Mouse (Mus musculus) cerebellum, adult 8-10 months (tissue): ENCODE results near the gene Prpsap2.
"Not testable (repeated sequence)": the region's sequence is repeated elsewhere in the genome, so short reads cannot be mapped to it uniquely, and the experiment has no call there.

Source experiments
- DNase-seq: peaks from one replicate; pipeline ENCODE4 v3.0.0; 2022

Gene Prpsap2

DNA sequence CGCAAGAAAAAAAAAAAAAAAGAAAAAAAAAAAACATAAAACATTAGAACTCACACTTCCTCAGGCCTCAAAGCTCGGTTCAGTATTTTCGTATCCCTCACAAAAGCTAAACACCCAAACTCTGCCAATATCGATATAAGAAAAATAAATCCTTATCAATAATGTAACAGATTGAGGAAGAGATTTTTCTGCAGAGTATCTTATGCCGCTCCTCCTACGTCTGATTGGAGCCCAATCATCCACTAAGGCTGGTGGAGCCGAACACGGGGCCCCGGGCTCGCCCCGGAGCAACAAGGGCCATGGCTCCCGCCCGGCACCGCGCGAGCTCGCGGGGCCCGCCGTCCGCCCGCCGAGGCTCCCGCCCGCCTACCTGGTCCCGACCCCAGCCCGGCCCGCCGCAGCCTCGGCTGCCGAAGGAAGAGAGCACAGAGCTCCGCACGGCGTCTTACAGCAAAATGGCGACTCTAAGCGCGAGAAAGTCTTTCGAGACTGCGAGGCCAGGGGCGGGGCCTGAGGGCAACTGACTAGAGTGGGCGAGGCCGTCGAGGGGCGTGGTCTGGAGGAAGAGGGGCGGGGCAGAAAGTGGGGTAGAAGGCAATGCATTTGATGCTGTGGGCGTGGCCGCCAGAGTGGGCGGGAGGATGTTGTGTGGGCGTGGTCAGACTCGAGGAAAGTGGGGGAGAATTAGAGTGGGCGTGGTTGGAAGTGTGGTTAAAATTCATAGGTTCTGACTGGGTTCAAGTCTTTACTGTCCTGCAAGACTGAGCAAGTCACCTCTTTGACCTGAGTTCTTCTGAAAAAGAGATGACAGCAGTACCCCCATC is at the start of gene Prpsap2:
Gene Prpsap2 (minus strand): TSS at position 505 of the 824 bp plus-strand sequence.
- peak; percentile 100 for DNase-seq

DNA sequence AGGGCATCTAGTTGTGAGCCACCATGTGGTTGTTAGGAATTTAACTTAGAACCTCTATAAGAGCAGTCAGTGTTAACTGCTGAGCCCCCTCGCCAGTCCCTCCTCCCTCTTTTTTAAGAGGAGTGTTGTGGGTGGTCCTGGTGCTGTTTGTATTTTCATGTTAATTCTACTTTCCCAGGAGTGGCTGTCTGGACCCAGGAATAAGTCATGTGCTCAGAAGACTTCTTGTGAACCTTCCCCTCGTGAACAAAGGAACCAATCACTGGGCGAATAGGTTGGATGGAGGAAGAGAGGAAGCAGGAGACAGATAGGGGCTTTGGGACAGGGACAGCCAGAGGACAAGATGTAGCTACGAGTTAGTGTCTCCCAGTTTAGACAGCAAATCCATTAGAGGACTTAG is 47.9 kb upstream of the Prpsap2 start:
- DNase-seq = no peak

DNA sequence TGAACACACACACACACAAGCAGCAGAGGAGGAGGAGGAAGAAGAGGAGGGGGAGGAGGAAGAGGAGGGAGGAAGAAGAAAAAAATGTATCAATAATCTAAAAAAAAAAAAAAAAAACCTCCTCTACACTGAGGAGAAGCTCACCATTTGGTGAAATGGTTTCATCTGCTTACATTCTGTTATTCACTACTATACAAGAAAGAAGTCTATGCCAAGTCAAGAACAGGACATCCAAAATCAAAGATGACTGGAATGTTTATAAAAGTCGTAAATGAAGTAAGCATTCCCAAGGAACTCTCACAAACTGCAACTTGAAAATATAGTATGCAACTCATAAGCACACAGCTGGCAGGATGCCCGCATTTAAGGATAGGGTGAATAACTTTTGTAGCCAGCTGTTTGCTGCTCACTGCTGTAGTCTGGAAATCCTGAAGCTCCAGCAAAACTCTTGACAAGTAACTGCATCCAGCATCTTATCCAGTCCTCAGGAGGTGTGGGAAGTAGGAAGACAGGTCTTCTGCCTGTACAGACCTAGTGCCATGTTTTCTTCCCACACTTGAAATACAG is 46.7 kb upstream of the Prpsap2 start:
- DNase-seq = no peak

DNA sequence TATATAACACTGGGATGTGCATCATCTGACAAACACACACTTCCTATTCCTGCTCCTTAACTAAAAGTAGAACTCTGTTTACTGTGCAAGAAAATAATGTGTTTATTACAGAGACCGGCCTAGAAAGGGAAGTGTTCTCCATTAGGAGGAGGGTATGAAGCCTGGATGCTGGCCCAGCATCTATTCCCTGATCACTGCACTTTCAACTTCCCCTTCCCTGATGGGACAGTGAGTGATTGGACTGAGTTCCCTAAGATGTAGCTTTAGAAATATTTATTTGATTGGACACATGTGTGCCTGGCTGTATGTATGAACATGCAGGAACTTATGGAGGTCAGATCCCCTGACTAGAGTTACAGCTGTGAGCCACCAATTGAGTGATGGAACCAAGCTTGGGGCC is 31.6 kb upstream of the Prpsap2 start:
- no peak for DNase-seq

DNA sequence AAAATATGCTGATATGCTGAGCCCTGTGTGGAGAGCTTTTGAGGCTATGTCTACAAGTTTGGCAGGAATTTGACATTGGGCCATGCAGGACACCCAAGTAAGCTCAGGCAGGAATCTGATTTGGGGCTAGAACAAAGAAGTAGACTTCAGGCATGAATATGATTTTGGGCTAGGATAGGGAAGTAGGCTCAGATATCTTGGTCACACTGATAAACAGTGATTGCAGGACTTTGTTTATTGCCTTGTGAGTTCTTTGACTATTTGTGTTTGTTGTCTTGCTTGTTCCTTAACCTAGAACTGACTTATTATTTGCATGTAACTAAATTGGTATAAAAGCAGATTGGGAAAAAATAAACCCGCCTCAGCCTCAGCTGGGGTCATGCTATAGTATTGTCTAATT is 26.7 kb upstream of the Prpsap2 start:
- no peak for DNase-seq

DNA sequence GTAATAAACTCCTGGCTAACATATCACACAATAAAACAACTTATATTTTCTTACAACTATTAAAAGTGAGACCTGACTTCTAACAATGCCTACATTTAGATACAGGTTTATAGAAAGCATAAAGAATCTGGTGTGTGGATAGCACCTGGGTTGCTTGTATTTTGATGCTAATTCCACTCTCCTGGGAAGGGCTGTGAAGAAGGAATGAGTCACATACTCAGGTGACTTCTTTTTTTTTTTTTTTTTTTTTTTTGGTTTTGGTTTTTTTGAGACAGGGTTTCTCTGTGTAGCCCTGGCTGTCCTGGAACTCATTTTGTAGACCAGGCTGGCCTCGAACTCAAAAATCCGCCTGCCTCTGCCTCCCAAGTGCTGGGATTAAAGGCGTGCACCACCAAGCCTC is 20.6 kb upstream of the Prpsap2 start:
- DNase-seq = not testable (repeated sequence)

DNA sequence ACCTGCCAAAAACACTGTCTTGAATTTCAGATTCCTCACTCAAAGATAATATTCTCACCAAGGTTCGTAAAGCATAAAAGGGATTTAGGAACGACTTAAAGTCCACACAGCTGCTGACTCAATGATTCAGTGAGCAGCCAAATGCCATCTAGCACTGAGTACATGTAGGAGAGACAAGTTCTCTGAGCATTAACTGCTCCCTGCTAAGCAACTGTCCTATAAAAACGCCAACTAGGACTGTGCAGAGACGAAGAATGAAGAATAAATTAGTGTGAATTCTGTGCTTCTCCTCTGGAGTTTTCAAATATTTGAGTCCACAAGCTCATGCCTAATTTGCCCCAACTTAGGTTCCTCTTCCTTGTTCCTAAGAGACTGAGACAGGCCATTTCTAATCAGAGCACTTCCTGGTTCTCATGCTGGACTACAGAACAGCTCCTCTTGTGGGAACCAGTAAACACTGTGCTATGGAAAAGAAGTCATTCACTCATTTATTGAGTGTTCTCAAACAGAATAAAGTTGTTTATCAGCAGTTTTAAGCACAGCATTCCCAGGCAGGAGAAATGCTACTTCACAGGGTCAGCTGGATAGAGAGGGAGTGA is 12.8 kb upstream of the Prpsap2 start:
- DNase-seq = no peak

DNA sequence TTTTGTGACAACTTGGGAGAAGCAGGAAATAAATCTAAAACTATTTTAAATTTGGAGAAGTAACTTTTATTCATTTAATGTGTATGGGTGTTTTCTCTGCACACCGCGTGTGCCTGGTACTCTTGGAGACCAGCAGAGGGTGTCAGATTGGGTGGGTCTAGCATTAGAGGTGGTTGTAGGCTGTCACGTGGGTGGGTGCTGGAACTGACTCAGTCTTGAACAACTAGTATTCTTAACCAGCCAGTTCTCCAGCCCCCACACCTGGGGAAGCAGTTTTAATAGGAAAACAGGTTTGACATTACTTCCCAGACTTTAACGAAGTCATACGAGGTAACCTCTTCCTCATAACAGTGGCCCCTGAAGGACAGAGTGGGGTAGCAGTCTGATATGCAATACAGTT is 1.4 kb downstream of the Prpsap2 start:
- DNase-seq = no peak

DNA sequence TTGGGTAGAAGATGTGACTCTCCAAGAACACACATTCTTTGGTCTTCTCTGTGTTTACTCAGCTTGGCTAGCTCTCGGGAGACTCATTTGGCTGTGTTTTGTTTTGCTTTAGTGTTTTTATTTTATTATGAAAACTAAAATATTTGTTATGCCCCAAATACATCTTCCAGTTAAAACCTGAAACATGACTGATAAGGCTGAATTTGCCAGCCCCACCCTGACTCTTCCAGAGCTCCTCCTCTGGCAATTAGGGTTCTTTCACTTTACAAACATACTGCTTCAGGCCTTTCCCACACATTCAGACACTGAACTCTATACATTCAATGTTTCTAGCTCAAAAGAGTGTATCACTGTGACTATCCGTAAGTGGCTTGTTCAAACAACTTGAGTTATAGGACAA is 4.7 kb downstream of the Prpsap2 start:
- no peak for DNase-seq

DNA sequence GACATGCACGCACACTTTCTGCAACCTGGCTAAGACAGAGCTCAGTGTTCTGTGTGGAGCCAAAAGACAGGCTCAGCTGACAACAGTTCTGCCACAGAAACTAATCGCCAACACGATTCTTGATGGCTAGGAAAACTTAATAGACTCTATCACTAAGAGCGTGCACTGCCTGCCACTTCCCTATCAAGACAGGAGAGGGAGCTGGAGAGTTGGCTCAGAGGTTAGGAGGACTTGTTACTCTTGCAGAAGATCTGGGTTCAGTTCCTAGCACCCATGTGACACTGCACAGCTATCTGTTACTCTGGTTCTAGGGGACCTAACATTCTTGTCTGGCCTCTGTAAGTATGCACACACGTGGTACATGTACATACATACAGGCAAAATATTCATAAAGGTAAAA is 10.3 kb downstream of the Prpsap2 start:
- DNase-seq = no peak

DNA sequence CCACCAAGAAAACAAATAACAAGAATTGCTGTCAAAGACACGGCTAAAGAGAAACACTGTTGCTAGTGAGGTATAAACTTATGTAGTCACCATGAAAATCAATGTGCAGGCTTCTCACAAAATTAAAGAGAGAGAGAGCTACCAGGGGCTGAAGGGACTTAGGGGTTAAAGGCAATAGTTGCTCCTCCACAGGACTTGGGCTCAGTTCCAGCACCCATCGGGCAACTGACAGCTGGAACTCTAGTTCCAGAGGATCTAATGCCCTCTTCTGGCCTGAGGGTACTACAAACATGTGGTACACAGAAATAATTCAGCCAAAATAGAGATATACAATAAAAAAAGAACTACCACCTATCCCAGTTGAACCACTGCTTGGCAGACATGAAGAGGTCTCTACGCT is 14.7 kb downstream of the Prpsap2 start:
- no peak for DNase-seq

DNA sequence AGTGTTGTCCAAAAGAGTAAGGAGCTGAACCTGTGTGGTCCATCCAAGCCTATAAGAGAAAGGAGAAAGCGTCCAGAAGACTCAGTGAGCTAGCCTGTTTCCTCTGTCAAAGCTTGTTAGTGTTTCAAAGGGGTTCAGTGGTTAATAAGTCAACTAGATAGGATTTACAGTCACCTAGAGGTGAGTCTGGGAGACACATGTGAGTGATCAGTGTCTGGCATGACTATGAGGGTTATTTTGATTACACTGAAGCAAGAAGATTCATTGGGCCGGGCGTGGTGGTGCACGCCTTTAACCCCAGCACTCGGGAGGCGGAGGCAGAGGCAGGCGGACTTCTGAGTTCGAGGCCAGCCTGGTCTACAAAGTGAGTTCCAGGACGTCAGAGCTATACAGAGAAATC is 16.1 kb downstream of the Prpsap2 start:
- DNase-seq = no peak

DNA sequence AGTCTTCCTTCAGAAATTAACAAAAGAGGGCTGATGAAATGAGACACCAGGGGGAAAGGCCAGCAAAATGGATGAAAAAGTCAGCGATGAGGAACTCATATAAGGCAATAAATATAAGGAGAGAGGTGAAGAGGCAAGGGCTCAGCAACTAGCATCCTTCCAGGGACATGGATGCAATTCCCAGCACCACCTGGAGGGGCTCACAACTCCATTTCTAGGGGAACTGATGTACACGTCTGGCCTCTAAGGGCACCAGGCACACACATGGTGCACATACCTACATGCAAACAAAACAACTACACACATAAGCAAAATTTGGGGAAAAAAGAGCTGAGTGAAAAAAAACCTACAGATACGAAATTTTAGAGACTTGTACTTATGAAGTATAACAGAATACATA is 17.4 kb downstream of the Prpsap2 start:
- DNase-seq = no peak

DNA sequence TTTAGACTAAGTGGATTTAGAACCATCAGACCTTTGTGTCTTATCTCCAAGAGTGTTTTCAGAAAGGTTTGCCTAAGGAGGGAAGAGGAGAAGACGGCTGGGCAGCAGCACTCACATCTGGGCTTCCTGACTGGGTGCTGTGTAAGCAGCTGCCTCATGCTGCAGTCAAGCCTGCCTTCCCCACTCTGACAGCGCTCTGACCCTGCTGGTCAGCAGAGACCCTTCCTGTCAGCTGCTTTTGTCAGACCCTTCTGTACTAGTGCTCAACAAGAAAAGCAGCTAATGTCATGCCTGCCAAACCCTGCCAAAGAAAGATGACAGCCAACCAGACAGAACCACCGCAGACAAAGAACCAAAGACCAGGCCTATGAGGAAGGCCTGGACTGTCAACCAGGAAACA is 18.1 kb downstream of the Prpsap2 start:
- DNase-seq = no peak

DNA sequence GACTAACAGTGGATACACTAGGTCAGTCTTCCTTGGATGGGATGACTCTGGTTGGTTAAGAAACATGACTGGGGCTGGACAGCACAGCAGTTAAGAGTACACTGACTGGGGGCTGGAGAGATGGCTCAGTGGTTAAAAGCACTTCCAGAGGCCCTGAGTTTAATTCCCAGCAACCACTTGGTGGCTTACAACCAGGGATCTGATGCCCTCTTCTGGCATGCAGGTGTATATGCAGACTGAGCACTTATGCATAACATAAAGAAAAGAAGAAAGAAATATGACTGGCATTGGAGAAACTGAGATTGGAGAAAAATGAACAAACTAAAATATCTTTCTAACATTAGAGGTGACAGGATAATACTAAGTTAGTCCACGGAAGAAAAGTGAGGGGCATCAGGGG is 21.4 kb downstream of the Prpsap2 start:
- no peak for DNase-seq

DNA sequence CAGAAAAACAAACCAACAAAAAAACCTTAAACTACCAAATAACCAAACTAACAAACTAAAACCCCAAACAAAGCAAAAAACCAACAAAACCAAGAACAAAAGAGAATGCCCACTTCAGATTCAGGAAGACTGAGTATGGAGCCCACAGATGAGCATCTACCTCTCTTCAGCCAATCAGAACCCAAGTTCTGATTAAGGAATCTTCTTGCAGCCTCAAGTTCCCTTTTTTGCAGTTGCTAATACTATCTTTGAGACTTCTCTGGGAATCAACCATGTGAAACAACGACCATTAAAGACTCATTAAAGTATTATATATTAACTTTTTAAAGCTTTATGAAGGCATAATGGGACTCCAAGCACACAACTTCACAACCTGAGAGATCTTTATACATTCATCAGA is 24.6 kb downstream of the Prpsap2 start:
- no peak for DNase-seq

DNA sequence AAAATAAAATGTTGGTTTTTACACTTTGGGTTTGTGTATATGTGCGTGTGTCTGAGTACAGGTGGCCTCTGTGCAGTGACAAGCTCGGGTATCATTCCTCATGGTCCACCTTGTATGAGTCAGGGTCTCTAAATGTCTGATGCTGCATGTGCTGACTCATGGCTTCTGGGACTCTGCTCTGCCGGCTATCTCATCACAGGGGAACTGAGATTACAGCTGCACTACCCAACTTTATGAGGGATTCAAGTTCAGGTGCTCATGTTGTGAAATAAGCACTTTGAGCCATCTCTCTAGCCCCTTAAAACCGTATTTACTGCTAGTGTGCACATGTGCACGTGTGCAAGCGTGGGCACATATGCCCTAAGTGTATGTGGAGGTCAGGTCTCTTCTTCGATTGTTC is 29.2 kb downstream of the Prpsap2 start:
- no peak for DNase-seq

DNA sequence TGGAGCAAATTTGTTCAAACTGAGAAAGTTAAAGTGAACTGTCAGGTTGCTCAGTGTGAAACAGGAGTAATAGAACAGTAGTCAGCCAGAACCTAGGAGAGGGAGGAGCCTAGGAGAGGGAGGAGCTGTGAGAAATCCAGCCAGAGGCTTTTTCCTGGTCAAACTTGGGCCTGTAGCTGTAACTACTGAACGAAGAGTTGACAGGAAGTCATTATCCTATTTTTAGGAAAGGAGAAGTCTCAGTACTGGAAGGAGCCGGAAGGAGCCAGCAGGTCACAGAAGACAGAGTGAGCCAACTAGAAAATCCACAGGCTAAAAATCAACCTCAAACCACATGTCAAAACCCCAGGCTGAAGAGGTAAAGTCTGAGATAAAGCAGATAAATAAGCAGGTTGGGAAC is 33.9 kb downstream of the Prpsap2 start:
- no peak for DNase-seq

DNA sequence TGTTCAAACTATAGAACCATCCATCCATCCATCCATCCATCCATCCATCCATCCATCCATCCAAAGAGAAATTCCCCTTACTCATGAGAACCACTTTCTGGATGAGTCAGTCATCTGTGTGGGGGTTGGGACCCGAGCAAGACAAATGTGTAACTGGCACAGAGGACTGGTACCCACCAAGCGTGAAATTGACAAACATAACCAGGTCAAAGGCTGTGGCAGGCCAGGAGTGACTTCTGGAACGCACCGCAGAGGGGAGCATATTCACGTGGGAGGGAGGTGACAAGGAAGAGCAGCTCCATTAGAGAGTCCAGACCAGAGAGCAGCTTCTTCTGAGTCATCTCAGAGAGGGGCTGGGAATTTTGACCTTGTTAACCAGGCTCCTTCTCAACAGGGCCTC is 39.8 kb downstream of the Prpsap2 start:
- DNase-seq = no peak

DNA sequence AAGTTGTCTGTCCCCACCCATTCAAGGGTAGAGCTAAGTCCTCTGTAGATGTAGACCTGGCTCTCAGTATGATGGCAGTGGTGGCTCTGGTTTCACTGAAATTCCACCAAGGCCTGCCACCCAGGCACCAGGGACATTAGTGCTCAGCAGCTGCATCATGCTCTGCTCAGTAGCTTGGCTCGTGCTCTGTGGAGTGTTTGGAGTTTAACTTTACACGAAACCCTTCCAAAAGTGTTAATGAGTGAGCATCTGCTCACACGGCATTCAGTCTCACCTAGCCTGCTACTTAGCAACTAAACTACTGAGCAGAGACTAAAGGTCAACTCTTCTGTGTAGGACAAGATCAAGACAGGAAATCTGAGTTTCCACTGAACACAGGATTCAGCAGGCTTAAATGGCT is 41.3 kb downstream of the Prpsap2 start, which contains the start of gene Slc5a10:
Gene Slc5a10 (minus strand): TSS at position 191 of the 400 bp plus-strand sequence.
- DNase-seq = no peak

DNA sequence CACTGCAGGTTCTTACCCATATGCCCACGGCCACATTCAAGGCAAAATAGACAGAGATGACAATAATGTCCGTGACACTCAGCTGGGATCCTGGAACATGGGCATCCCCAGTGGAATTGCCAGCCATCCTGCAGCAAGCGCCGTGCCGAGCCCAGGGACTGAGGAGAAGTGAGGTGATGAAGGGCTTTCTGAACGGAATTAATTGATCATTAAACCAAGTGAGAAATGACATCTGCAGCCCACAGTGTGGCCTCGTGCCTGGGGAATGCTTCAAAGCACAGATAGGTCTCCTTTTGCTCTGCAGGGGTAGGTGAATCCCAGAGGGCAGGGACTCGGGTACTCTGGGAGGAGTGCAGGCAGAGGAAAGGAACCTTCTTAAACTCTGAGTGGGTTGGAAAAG is 42.1 kb downstream of the Prpsap2 start:
- no peak for DNase-seq

DNA sequence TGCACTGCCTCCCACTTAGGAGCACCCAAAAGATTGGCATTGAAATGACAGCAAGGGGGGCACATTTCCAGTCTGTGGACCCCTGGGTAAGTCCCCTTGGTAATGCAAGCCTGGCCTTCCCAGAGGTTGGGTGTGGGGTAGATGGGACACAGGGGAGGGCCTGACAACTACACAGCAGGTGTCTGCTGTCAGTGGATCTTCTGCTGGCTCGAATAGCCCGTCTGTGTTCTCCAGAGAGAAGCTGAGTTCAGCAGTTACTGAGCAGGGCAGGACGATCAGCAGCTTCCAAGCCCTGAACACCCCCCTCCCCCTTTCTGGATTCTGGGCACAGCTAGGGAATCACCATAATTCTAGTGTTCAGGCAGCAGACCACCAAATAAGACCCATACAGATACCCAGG is 42.5 kb downstream of the Prpsap2 start:
- DNase-seq = no peak

DNA sequence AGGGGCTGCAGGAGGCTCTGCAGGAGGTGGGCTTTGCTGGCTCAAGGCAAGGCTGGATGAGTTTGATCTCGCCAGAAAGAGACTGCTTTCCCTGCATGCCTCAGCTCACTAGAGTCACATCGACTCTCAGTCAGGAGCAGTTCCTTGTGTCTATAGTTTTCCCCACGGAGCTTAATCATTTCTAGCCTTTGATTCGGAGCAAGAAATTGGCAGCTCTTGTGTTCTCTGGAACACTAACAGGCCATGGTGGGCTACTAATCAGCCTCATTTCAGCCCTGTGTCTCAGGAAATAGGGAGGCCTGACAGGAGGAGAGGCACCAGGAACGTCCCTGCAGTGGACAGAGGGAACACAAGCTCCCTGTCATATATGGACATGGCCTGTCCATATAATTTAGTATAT is 43.9 kb downstream of the Prpsap2 start:
- no peak for DNase-seq

DNA sequence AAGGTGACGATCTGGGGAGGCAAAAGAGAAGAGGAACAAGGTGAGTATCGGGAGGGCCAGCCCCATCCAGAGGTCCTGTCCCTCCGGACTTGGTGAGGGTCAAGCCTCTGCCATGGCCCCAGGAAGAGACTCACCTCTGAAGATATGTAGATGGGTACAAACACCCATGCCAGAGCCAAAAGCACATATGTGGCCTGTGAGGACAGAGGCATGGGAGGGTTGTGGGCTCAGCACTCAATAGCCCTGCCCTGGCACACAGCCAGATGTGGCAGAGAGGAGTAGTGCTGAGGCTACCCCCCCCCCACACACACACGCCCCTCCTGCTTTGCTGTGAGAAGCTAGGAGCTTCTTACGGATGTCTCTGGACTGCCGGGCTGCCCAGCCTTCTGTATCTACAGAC is 46.8 kb downstream of the Prpsap2 start:
- DNase-seq = no peak
